Mouse (Mus musculus) CD8-positive naive resting alpha-beta T cell, adult 2 months (primary cell): ENCODE measurements around the gene D330020A13Rik.

Experiments
- DNase-seq, 2 experiments: peaks; one replicate each; pipeline ENCODE4 v3.0.0; 2022; ENCODE audit warnings: low read depth in 2 of 2, low spot score in 2 of 2

The D330020A13Rik gene

GRCm38 (mm10) chr6:120294056-120294784 is at the start of gene D330020A13Rik, which contains the start of gene B4galnt3:
Gene D330020A13Rik, plus strand, starts transcription at chr6:120294364.
Gene B4galnt3, minus strand, starts transcription at chr6:120294559.
- peak; percentile 31 to 41 for DNase-seq

- DNase-seq, result no peak
These were observed 47.5 kb upstream of the D330020A13Rik start for GRCm38 (mm10) chr6:120246676-120247075.

- no peak for DNase-seq
These were observed 44.3 kb upstream of the D330020A13Rik start for GRCm38 (mm10) chr6:120249831-120250230.

GRCm38 (mm10) chr6:120251010-120251409 is 43.2 kb upstream of the D330020A13Rik start:
- no peak for DNase-seq

GRCm38 (mm10) chr6:120252741-120253140 is 41.4 kb upstream of the D330020A13Rik start:
- no peak for DNase-seq

- no peak for DNase-seq
These were observed 39.5 kb upstream of the D330020A13Rik start for GRCm38 (mm10) chr6:120254640-120255039.

GRCm38 (mm10) chr6:120255144-120255543 is 39.0 kb upstream of the D330020A13Rik start:
- DNase-seq, result no peak

GRCm38 (mm10) chr6:120255701-120256100 is 38.5 kb upstream of the D330020A13Rik start:
- peak in 1 of 2 experiments; percentile 0 for DNase-seq

- no peak for DNase-seq
These were observed 37.7 kb upstream of the D330020A13Rik start for GRCm38 (mm10) chr6:120256431-120256935.

- DNase-seq, result no peak
These were observed 34.7 kb upstream of the D330020A13Rik start for GRCm38 (mm10) chr6:120259481-120259880.

GRCm38 (mm10) chr6:120262886-120263531 is 31.2 kb upstream of the D330020A13Rik start:
- no peak for DNase-seq

- no peak for DNase-seq
These were observed 30.6 kb upstream of the D330020A13Rik start for GRCm38 (mm10) chr6:120263608-120264007.

GRCm38 (mm10) chr6:120264151-120264550 is 30.0 kb upstream of the D330020A13Rik start:
- peak in 1 of 2 experiments; percentile 7 for DNase-seq

- no peak for DNase-seq
These were observed 20.0 kb upstream of the D330020A13Rik start for GRCm38 (mm10) chr6:120274181-120274580.

GRCm38 (mm10) chr6:120274887-120275286 is 19.3 kb upstream of the D330020A13Rik start:
- no peak for DNase-seq

GRCm38 (mm10) chr6:120275301-120275700 is 18.9 kb upstream of the D330020A13Rik start:
- no peak for DNase-seq

GRCm38 (mm10) chr6:120276874-120277449 is 17.2 kb upstream of the D330020A13Rik start:
- DNase-seq, result no peak

GRCm38 (mm10) chr6:120287279-120287678 is 6.9 kb upstream of the D330020A13Rik start:
- no peak for DNase-seq

- DNase-seq, result no peak
These were observed 5.6 kb upstream of the D330020A13Rik start for GRCm38 (mm10) chr6:120288541-120288940.

GRCm38 (mm10) chr6:120289430-120289829 is 4.7 kb upstream of the D330020A13Rik start:
- no peak for DNase-seq

- DNase-seq, result no peak
These were observed 2.7 kb upstream of the D330020A13Rik start for GRCm38 (mm10) chr6:120291396-120292009.
